Mouse (Mus musculus) liver, embryonic 16.5 days (tissue): ENCODE data around the gene Ccdc71l. TPM values are rescaled to one million over a fixed set of nuclear protein-coding genes. Genes with fewer than 3 reads are reported as not detected.
A peak's percentile ranks its signal among the peaks of the same experiment; 100 is the strongest.

Experiments
- ATAC-seq: fragments of 200-750 bp; cut with Nextera tagmentation; 2 replicates; pipeline ENCODE4 v1.8.0; 2017; ENCODE audit warnings: low read depth, mild to moderate bottlenecking, moderate number of reproducible peaks, moderate library complexity
- H3K27ac ChIP-seq: fragments of 300-500 bp; sonication (generic); 2 replicates; pipeline ENCODE4 v1.5.1; 2014; ENCODE audit warnings: mild to moderate bottlenecking, low read length
- H3K27me3 ChIP-seq: fragments of 300-500 bp; sonication (generic); 2 replicates; pipeline ENCODE4 v1.6.1; 2014; ENCODE audit warnings: low read depth, low read length, mixed read lengths; ENCODE audit not compliant: control insufficient read depth, insufficient read depth
- H3K36me3 ChIP-seq: fragments of 300-500 bp; sonication (generic); 2 replicates; pipeline ENCODE4 v1.6.1; 2014; ENCODE audit warnings: mild to moderate bottlenecking; ENCODE audit not compliant: control insufficient read depth, insufficient read depth
- H3K4me1 ChIP-seq: fragments of 300-500 bp; sonication (generic); 2 replicates; pipeline ENCODE4 v1.6.1; 2014; ENCODE audit warnings: low read depth, low read length, mixed read lengths; ENCODE audit not compliant: control insufficient read depth
- H3K4me2 ChIP-seq: fragments of 300-500 bp; sonication (generic); 2 replicates; pipeline ENCODE4 v1.6.1; 2014; ENCODE audit warnings: low read depth, low read length, mixed read lengths
- H3K4me3 ChIP-seq: fragments of 300-500 bp; sonication (generic); 2 replicates; pipeline ENCODE4 v1.5.1; 2014; ENCODE audit warnings: low read depth, mild to moderate bottlenecking, low read length
- H3K9ac ChIP-seq: fragments of 300-500 bp; sonication (generic); 2 replicates; pipeline ENCODE4 v1.6.1; 2014; ENCODE audit warnings: low read depth, low read length
- H3K9me3 ChIP-seq: fragments of 300-500 bp; sonication (generic); replicated peaks from 2 replicates; pipeline ENCODE4 v1.6.1; 2016; ENCODE audit warnings: low read length; ENCODE audit not compliant: control insufficient read depth
- WGBS: fragments of 180-500 bp; shearing (Covaris S2); extraction: QIAGEN DNeasy Blood & Tissue Kit; methylation state at CpG from one replicate; pipeline ENCODE4 v1.1.7; 2014; ENCODE audit not compliant: insufficient replicate concordance; 5-methylcytosine and 5-hydroxymethylcytosine counted together
- polyA plus RNA-seq: library from polyadenylated mRNA; unstranded; fragments of >200 nt; fragmentation: Nextera tagmentation; extraction: Ambion mirVana; gene quantifications from 2 replicates; pipeline ENCODE4 v1.2.1, GENCODE M21; 2015

The Ccdc71l gene
- polyA plus RNA-seq = 2.1 and 3.3 TPM in 2 replicates

DNA sequence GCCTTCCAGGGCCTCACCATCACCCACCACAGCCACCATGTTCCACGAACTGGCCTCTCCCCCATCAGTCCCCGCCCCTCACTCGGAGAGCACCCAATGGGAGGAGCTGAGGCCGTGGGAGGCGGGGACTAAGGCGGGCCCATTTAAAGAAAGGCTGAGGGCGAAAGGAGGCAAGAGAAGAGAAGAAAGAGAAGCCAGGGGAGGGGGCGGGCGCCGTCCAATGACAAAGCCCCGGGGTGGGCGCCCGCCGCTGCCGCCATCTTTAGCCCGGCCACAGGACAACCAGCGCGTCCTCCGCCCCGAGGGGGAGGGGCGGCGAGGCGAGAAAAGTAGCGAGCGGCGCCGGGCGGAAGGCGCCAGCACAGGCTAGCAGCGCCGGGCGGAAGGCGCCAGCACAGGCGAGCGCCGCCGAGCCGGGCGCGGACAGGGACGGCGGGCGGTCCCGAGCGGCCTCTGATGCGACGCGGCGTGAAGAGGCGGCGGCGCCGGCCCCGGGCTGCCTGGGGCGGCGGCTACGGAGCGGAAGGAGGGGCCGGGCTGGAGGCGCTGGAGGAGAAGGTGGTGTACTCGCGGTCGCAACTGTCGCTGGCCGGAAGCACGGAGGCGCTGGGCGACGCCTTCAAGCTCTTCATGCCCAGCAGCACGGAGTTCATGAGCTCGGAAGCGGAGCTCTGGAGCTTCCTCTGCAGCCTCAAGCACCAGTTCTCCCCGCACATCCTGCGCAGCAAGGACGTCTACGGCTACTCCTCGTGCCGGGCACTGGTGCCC is at the start of gene Ccdc71l:
TSS of gene Ccdc71l (plus strand) at position 177 of the 768 bp plus-strand sequence.
- peak within 1 kb of the TSS; percentile 83 for H3K4me3 ChIP-seq
- H3K4me1 ChIP-seq = peaks cover 15% of the 10 kb centered on the region
- 0% methylated on average over 68 of the region's 78 CpGs for WGBS
- H3K27me3 ChIP-seq = no peaks in the 10 kb centered on the region; the same call in 1 of the 2 replicates
- H3K36me3 ChIP-seq = no peaks in the 10 kb centered on the region; the same call in 1 of the 2 replicates
- peak; percentile 74 for ATAC-seq
- H3K9ac ChIP-seq = peak within 1 kb of the TSS; percentile 95
- H3K9me3 ChIP-seq = no peaks in the 10 kb centered on the region
- H3K4me2 ChIP-seq = peak within 1 kb of the TSS; percentile 68
- peak within 1 kb of the TSS; percentile 98 for H3K27ac ChIP-seq

DNA sequence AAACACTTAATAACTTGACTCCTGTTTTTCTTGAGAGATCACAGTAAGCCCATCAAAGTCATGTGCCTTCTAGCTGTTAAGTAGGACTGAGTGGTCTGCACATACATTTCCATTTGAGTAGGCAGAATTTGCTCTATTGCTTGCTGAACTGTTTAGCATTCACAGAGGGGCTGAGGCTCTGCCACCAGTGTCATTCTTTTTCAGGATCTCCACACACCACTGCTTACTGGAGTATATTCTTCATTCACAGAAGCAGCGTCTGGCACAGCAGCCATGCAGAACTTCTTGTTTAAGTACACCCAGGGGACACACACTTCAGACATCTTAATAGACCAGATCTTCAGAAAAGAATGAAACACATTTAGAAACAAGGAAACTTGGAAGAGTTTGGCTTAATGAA is 39.4 kb upstream of the Ccdc71l start:
- 58% methylated on average over 1 of the region's 1 CpGs for WGBS
- H3K27me3 ChIP-seq = no peaks in the 10 kb centered on the region
- H3K27ac ChIP-seq = no peak overlapping the region
- no peaks in the 10 kb centered on the region for H3K36me3 ChIP-seq
- H3K4me2 ChIP-seq = no peak overlapping the region
- no peaks in the 10 kb centered on the region for H3K9me3 ChIP-seq
- H3K4me3 ChIP-seq = no peak overlapping the region
- no peaks in the 10 kb centered on the region for H3K4me1 ChIP-seq
- no peak overlapping the region for H3K9ac ChIP-seq
- ATAC-seq = no peak

- no peak for ATAC-seq
- Histone ChIP-seq H3K9ac (no peak overlapping the region), H3K4me2 (no peak overlapping the region), H3K36me3 (no peaks in the 10 kb centered on the region), H3K9me3 (no peaks in the 10 kb centered on the region), H3K4me1 (peaks cover 4% of the 10 kb centered on the region), H3K27me3 (no peaks in the 10 kb centered on the region), H3K27ac (no peak overlapping the region), H3K4me3 (no peak overlapping the region)
- WGBS = 77% methylated on average over 1 of the region's 1 CpGs
Measured at GRCm38 (mm10) chr12:32343487-32343886, 35.0 kb upstream of the Ccdc71l start.

DNA sequence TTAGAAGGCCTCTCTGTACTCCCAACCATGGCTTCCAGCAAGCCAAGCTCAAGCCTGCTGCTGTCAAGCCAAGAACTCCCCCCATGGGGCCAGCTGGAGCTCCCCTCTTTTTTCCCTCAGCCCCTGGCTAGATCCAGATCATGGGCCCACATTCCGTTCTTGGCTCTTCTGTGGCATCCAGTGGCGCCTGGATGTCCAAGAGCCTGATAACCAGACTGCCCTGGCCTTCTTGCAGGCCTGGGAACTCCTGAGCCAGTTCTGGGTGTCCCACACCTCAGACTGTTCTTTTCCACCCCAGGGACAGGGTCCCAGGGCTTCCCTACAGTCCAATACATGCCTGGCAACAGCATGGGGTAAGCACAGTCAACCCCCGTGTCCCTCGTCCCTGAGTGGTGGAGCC is 32.4 kb upstream of the Ccdc71l start:
- no peak for ATAC-seq
- H3K4me1 ChIP-seq = peaks cover 4% of the 10 kb centered on the region
- H3K27me3 ChIP-seq = no peaks in the 10 kb centered on the region
- WGBS = 84% methylated on average over 4 of the region's 4 CpGs
- no peaks in the 10 kb centered on the region for H3K9me3 ChIP-seq
- H3K4me3 ChIP-seq = no peak overlapping the region
- no peak overlapping the region for H3K4me2 ChIP-seq
- H3K27ac ChIP-seq = peak overlapping the region; percentile 17; the same call in 1 of the 2 replicates
- no peak overlapping the region for H3K9ac ChIP-seq
- H3K36me3 ChIP-seq = no peaks in the 10 kb centered on the region

GRCm38 (mm10) chr12:32348493-32348892 is 30.0 kb upstream of the Ccdc71l start:
- no peak for ATAC-seq
- Histone ChIP-seq H3K9me3 (no peaks in the 10 kb centered on the region), H3K9ac (no peak overlapping the region), H3K4me1 (peaks cover 12% of the 10 kb centered on the region), H3K4me2 (no peak overlapping the region), H3K27me3 (no peaks in the 10 kb centered on the region), H3K36me3 (no peaks in the 10 kb centered on the region), H3K27ac (no peak overlapping the region), H3K4me3 (no peak overlapping the region)
- WGBS = 73% methylated on average over 3 of the region's 3 CpGs

DNA sequence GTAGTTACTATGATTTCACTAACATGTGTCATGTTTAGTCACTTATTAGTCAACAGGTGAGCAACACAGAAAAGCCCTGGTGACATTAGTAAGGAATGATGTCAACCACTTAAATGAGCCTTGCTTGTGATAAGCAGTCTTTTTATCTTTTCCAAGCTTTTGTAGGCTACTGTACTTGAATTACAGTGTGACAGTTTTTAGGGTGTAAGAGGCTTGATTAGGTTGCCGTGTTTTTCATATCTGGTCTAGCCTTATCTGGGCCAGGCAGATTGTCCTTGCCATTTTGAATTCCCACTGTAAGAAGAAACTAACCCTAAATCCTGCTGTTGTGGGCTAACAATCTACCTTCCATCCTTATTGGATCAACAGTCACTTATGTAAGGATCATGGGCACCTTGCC is 26.6 kb upstream of the Ccdc71l start:
- H3K4me3 ChIP-seq = no peak overlapping the region
- WGBS = 20% methylated on average over 1 of the region's 1 CpGs
- no peaks in the 10 kb centered on the region for H3K9me3 ChIP-seq
- peaks cover 8% of the 10 kb centered on the region for H3K4me1 ChIP-seq
- ATAC-seq = peak; percentile 90
- no peaks in the 10 kb centered on the region for H3K27me3 ChIP-seq
- no peak overlapping the region for H3K27ac ChIP-seq
- no peak overlapping the region for H3K9ac ChIP-seq
- H3K36me3 ChIP-seq = no peaks in the 10 kb centered on the region
- H3K4me2 ChIP-seq = peak overlapping the region; percentile 17; the same call in 1 of the 2 replicates

DNA sequence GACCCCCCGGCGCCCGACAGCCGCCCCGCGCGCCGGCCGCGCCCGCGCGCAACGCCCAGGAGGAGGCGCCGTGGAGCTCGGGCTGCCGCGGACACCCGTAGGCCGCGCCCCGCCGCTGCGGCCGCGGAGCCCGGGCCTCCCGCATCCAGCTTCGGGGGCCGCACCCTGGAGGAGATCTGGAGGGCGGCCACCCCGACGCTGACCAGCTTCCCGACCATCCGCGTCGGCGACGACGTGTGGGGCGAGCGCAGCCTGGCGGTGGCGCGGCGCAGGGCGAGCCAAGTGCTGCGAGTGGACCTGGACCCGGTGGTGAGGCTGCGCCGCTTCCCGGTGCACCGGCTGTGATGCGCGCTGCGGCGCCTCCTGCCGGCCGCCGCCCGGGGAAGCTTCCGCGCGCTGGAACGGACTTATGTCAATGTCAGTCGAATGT is 807 bp downstream of the Ccdc71l start:
- Histone ChIP-seq H3K27ac (peak overlapping the region; percentile 98), H3K9me3 (no peaks in the 10 kb centered on the region), H3K9ac (peak overlapping the region; percentile 95), H3K4me3 (peak overlapping the region; percentile 83), H3K4me1 (peaks cover 15% of the 10 kb centered on the region), H3K36me3 (no peaks in the 10 kb centered on the region; the same call in 1 of the 2 replicates), H3K27me3 (no peaks in the 10 kb centered on the region; the same call in 1 of the 2 replicates), H3K4me2 (peak overlapping the region; percentile 68)
- 1% methylated on average over 38 of the region's 67 CpGs for whole genome bisulfite sequencing
- ATAC-seq = peak; percentile 81

DNA sequence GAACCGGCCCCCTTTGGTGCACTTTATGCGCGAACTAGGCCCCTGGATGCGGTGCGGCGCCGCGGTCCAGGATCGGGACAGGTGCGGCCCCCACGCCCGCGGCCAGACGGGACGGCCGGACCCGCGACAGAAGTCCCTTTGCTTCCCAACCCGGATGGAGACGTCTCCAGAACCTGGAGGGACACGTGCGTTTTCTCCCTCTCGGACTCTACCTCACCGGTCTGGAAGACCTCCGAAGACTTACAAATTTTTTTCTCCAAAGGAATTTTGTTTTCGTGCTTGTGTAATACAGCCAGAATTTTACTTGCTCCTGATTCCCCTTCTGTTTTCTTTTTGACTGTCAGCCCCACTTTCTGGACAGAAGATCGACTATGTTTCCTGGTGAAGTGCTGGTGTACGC is 1.2 kb downstream of the Ccdc71l start:
- no peak for ATAC-seq
- H3K9ac ChIP-seq = peak overlapping the region; percentile 95
- H3K4me2 ChIP-seq = peak overlapping the region; percentile 68
- H3K4me1 ChIP-seq = peaks cover 15% of the 10 kb centered on the region
- no peaks in the 10 kb centered on the region; the same call in 1 of the 2 replicates for H3K27me3 ChIP-seq
- H3K9me3 ChIP-seq = no peaks in the 10 kb centered on the region
- H3K4me3 ChIP-seq = peak overlapping the region; percentile 83
- H3K36me3 ChIP-seq = no peaks in the 10 kb centered on the region; the same call in 1 of the 2 replicates
- WGBS = under 1% methylated on average over 28 of the region's 28 CpGs
- H3K27ac ChIP-seq = peak overlapping the region; percentile 98

DNA sequence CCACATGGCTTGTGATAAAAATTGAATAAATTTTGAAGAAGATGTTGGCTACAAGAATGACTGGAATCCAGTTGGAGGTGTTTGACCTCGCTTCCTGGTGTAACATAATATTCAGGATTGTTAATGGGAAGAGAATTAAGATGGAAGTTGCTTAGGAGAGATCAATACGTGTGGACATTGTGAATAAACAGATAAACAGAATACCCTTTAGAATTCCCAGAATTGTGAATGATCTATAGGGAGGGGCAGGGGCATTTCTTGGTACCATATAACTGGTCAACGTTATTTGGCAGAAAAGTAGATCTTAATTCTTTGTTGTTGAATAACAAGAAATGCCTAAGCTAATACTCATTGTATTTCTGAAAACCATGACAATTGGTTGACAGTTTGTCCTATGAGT is 2.0 kb downstream of the Ccdc71l start:
- no peak for ATAC-seq
- Histone ChIP-seq H3K27me3 (no peaks in the 10 kb centered on the region), H3K9me3 (no peaks in the 10 kb centered on the region), H3K36me3 (no peaks in the 10 kb centered on the region; the same call in 1 of the 2 replicates), H3K4me2 (peak overlapping the region; percentile 63), H3K4me3 (peak overlapping the region; percentile 70), H3K9ac (peak overlapping the region; percentile 61), H3K27ac (peak overlapping the region; percentile 59; the same call in 1 of the 2 replicates), H3K4me1 (peaks cover 15% of the 10 kb centered on the region)
- WGBS = 26% methylated on average over 3 of the region's 3 CpGs
